Mouse (Mus musculus): ENCODE data around the gene Rad9b.

- TF ChIP-seq CTCF (IDR thresholded peaks at IDR 0.05; ENCODE audit: borderline replicate concordance, insufficient read depth, low read length) = no peak
- TF ChIP-seq POLR2A (IDR thresholded peaks at IDR 0.05; ENCODE audit: low read depth, low read length) = no peak
These were observed 17.3 kb downstream of the Rad9b start for GRCm38 (mm10) chr5:122336554-122337294.

Data from embryonic fibroblast, embryonic 13.5 days (primary cell).